Mouse (Mus musculus) bone marrow macrophage, adult 2 months (primary cell): Measurements from ENCODE around the gene Fam24b.

Source experiments
- CTCF ChIP-seq: IDR thresholded peaks from 2 replicates; pipeline ENCODE4 v1.5.1; 2012; ENCODE audit warnings: low read depth, mild to moderate bottlenecking, low read length, moderate library complexity
- POLR2A ChIP-seq: IDR thresholded peaks from 2 replicates; pipeline ENCODE4 v1.6.1; 2012; ENCODE audit warnings: mild to moderate bottlenecking, low read depth, low read length, borderline replicate concordance

DNA sequence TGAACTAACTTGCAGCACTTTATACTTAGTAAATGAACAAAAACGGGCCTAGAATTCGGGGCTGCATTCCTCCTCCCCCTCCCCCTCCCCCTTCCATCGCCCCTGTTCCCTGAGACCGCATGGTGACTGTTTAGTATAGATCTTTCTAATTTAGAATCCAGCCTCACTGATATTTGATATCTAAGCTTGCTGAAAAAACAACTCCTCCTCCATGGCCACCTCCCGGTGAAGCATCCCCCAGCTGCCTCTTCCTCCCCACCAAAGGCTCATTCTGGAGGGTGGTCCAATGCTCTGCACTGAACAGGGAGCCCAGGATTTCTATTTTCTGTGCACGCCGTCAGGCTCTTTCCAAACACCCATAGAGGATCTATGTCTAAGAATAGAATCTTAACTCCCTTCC, 11.0 kb downstream of the Fam24b start:
- TF ChIP-seq CTCF (no peak), POLR2A (no peak)
